Mouse (Mus musculus) yolk sac, embryonic 10.5 days (tissue): ENCODE data around the gene Plscr5.
"Not testable (repeated sequence)": the region's sequence is repeated elsewhere in the genome, so short reads cannot be mapped to it uniquely, and the experiment has no call there.

Experiments used
- DNase-seq: peaks from one replicate; pipeline ENCODE4 v3.0.0-alpha.2; 2017; ENCODE audit warnings: low spot score

The Plscr5 gene

GRCm38 (mm10) chr9:92192636-92193035 lies at the start of gene Plscr5:
Plscr5 (plus strand) TSS chr9:92192936.
- not testable (repeated sequence) for DNase-seq

- no peak for DNase-seq
These were observed 45.0 kb upstream of the Plscr5 start for GRCm38 (mm10) chr9:92147555-92148248.

- no peak for DNase-seq
These were observed 30.5 kb upstream of the Plscr5 start for GRCm38 (mm10) chr9:92162213-92162612.

- no peak for DNase-seq
These were observed 19.3 kb upstream of the Plscr5 start for GRCm38 (mm10) chr9:92173318-92173985.

- DNase-seq, result no peak
These were observed 18.3 kb upstream of the Plscr5 start for GRCm38 (mm10) chr9:92174176-92175075.

- DNase-seq, result no peak
These were observed 13.8 kb upstream of the Plscr5 start for GRCm38 (mm10) chr9:92178861-92179469.

GRCm38 (mm10) chr9:92191295-92191694 lies 1.4 kb upstream of the Plscr5 start:
- DNase-seq, result no peak

GRCm38 (mm10) chr9:92198408-92198807 lies 5.7 kb downstream of the Plscr5 start:
- no peak for DNase-seq

- peak; percentile 2 for DNase-seq
These were observed 6.8 kb downstream of the Plscr5 start for GRCm38 (mm10) chr9:92199564-92199963.

- DNase-seq, result no peak
These were observed 11.7 kb downstream of the Plscr5 start for GRCm38 (mm10) chr9:92204397-92204796.

GRCm38 (mm10) chr9:92207307-92207706 lies 14.6 kb downstream of the Plscr5 start:
- no peak for DNase-seq

GRCm38 (mm10) chr9:92207757-92208156 lies 15.0 kb downstream of the Plscr5 start:
- no peak for DNase-seq

GRCm38 (mm10) chr9:92209850-92210249 lies 17.1 kb downstream of the Plscr5 start:
- DNase-seq, result no peak

- DNase-seq, result no peak
These were observed 17.7 kb downstream of the Plscr5 start for GRCm38 (mm10) chr9:92210386-92210967.

GRCm38 (mm10) chr9:92211048-92211447 lies 18.3 kb downstream of the Plscr5 start:
- DNase-seq, result no peak

- no peak for DNase-seq
These were observed 24.7 kb downstream of the Plscr5 start for GRCm38 (mm10) chr9:92217484-92217883.

GRCm38 (mm10) chr9:92217896-92218295 lies 25.2 kb downstream of the Plscr5 start:
- no peak for DNase-seq

- DNase-seq, result no peak
These were observed 27.4 kb downstream of the Plscr5 start for GRCm38 (mm10) chr9:92220151-92220550.

GRCm38 (mm10) chr9:92221480-92221879 lies 28.7 kb downstream of the Plscr5 start:
- no peak for DNase-seq

- no peak for DNase-seq
These were observed 32.0 kb downstream of the Plscr5 start for GRCm38 (mm10) chr9:92224598-92225231.

GRCm38 (mm10) chr9:92226127-92226655 lies 33.5 kb downstream of the Plscr5 start:
- DNase-seq, result no peak
